Mouse (Mus musculus) adrenal gland, postnatal 14 days (tissue): Measurements from ENCODE around the gene Dclk2. TPM values are rescaled to one million over a fixed set of nuclear protein-coding genes. Genes with fewer than 3 reads are reported as not detected.

Source experiments
- DNase-seq: peaks from one replicate; pipeline ENCODE4 v3.0.0; 2021; ENCODE audit warnings: mixed read lengths
- total RNA-seq: library from RNA; stranded (reverse); gene quantifications from 2 replicates; pipeline ENCODE4 v1.2.3, GENCODE M21; 2021

Gene Dclk2
- total RNA-seq, 1 experiment from 2014 or later = 9.2 TPM

- no peak for DNase-seq
These were observed 161.9 kb downstream of the Dclk2 start for GRCm38 (mm10) chr3:86758727-86759126.

DNA sequence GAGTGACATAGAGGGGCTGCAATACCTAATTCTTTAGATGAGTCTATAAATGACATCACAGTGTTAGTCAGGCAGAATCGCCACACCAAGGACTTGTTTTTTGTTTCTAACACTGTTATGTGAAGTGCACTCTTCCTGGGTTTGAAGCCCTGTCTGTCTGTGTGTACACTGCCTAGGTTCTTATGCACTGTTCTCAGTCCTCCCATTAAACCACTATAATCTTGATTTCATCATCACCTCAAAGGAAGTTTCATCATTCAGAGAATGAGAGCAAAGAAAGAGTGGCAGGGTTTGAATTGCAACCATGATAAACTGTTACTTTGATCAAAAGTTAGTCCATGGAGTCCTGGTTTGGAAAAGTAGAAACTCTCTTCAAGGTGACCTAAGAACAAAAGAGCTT, 164.1 kb downstream of the Dclk2 start:
- no peak for DNase-seq

DNA sequence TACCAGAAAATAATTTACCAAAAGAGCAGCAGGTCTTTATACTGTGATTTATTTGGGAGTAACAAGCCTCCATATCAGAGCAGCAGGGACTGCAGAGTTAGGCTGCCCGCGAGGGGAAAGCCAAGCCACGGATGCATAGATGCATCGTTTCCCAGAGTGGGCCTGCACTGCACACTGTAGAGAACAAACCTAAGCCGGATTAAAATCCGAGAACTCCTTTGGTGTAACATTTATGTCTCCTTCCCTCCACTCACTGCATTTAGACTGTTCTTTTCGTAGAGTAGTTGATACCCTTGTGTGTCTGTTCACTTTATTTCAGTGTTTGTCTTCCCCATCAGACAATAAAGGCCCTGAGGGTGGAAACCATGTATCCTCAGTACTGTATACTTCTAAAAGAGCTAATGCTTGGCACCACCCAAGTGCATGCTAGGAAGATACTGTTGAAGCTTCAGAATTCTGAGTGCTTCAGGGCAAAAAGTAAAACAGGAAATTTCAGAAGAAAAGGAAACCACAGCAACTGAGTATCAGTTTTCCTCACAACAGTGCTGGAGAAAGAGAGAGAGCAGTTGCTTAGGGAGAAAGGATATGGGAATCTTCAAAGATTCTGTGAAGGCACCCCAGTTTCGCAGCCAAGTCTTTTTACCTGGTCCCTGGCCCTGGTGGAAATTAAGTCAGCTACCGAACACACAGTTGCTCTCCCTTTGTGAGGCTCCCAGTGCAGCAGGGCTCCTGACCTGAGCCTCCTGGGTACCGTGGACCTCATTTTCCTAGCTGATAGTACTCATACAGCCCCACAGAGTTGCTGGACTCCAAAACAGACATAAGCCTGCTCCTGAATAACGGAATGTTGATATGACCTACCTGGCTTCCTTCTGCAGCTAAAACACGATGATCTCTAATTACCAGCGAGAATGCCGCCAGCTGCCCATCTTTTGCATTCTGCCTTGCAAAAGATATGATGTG, 165.8 kb downstream of the Dclk2 start:
- DNase-seq = no peak

DNA sequence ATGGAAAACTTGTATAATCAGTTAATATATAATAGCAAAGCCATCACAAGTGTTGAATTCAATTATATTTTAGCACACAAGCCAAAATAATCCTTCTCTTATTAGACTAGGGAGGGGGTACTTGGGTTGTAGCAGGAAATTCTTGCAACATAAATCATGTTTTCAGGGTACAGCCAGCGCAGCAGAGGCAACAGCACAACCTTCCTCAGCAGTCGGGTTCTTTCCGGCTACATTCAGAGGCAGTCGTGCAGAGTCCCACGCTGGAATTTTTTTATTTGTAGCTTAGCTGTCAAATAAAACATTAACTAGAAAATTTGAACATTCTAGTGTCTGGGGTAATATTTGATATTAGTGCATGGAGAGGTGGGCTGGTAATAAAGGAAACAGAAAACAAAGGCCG, 166.5 kb downstream of the Dclk2 start:
- DNase-seq = no peak

DNA sequence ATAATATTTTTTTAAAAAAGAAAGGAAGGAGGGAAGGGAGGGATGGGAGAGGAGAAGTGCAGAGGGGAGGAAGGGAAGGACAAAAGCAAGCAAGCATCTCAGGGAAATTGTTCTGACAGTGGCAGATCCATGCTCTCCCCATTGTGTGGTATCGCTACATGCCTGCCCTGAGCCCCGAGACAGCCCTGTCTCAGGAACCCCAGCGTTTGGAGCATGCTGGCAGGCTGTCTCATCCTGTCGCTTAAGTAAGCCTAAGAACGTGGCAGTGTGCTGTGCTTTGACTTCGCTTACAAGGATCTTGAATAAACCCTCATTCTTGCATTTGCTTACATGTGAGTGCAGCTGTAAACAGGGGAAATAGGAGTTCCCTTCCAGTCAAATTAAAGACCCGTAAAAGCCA, 170.0 kb downstream of the Dclk2 start:
- DNase-seq = no peak

GRCm38 (mm10) chr3:86745769-86746512, 174.7 kb downstream of the Dclk2 start:
- DNase-seq = no peak

GRCm38 (mm10) chr3:86745348-86745747, 175.3 kb downstream of the Dclk2 start:
- DNase-seq = no peak

DNA sequence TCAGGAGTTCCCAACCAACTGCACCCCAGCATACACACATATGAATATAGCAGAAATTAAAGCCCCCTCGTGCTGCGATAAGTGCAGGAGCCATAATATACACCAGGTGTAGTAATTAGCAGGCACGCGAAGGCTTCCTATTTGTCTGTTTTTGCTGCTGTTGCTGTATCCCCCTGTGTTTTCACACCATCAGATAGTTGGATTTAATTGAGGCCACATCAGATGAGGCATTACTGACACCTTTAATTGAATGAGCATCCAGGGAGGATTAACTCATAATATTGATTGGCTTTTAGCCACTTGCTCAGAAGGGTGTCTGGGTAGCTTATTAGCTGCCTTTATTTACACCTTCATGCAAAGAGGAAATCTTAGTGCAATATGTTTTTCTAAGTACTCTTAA, 180.9 kb downstream of the Dclk2 start:
- DNase-seq = no peak

GRCm38 (mm10) chr3:86738831-86739230, 181.8 kb downstream of the Dclk2 start:
- DNase-seq = no peak

Other genes with a start within 250 kb of the Dclk2 start
- 112 and 145 TPM in 2 replicates for gene Cd1d1, start 78.6 kb upstream of the Dclk2 start, total RNA-seq